Mouse (Mus musculus): ENCODE results near the gene 4930438A08Rik. TPM values are rescaled to one million over a fixed set of nuclear protein-coding genes. Genes with fewer than 3 reads are reported as not detected.

4930438A08Rik gene
- polyA plus RNA-seq, 1 experiment = 0.67 TPM

DNA sequence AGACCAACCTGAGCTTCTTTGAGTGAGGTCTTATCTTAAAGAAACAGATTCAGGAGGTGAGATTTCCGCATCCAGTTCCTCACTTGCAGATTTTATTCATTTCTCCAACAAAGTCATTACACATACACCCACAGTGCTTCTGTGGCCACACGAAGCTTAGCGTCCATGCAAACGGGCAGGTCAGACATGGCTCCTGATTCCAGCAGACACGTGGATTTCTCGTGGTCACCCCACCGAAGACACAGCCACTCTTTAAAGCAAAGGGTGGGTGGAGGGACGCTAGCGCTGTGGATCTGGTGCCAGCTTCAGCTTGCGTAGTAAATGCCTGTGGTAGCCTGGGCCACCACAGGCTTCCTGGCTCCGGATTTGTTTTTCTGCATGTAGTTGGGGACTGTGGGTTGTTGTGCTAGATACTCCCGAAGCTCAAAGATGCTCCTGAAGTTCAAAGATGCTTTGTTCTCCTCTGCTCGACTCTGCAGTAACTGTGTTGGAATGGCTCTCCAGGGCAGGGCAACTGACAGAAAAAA, 7.4 kb downstream of the 4930438A08Rik start:
- peaks cover 27% of the 10 kb centered on the region for H3K27me3 ChIP-seq (ENCODE audit: control insufficient read depth, insufficient read depth, insufficient read length)
- TF ChIP-seq TCF12 (IDR thresholded peaks at IDR 0.05; ENCODE audit: insufficient read depth, poor library complexity, severe bottlenecking) (no peak), USF1 (IDR thresholded peaks at IDR 0.05; ENCODE audit: low read depth) (no peak), MAX (IDR thresholded peaks at IDR 0.05; ENCODE audit: low read depth) (no peak), MYOD1 (IDR thresholded peaks at IDR 0.05; ENCODE audit: control insufficient read depth in 1 of 3, insufficient read length in 2 of 3, low read depth in 2 of 3) (no peak), SRF (IDR thresholded peaks at IDR 0.05; ENCODE audit: control insufficient read depth, insufficient read length, low read depth) (no peak), CEBPB (IDR thresholded peaks at IDR 0.05; ENCODE audit: insufficient read depth, poor library complexity, severe bottlenecking) (no peak), MYOG (IDR thresholded peaks at IDR 0.05; ENCODE audit: control insufficient read depth in 1 of 3, insufficient read depth in 1 of 3, insufficient read length in 2 of 3, low read depth in 2 of 3) (no peak), TCF3 (IDR thresholded peaks at IDR 0.05; ENCODE audit: insufficient read length, low read depth) (no peak), POLR2A (IDR thresholded peaks at IDR 0.05; ENCODE audit: insufficient read length, low read depth) (no peak), POLR2AphosphoS2 (IDR thresholded peaks at IDR 0.05; ENCODE audit: insufficient read length, low read depth) (no peak), E2F4 (IDR thresholded peaks at IDR 0.05; ENCODE audit: insufficient read depth) (no peak), REST (IDR thresholded peaks at IDR 0.05; ENCODE audit: insufficient read depth, insufficient read length) (no peak)
- no peaks in the 10 kb centered on the region for H3K79me2 ChIP-seq (ENCODE audit: control insufficient read depth, insufficient read depth)
- H3K4me2 ChIP-seq (ENCODE audit: low read depth) = no peak overlapping the region
- H3K36me3 ChIP-seq (ENCODE audit: control insufficient read depth, insufficient read depth) = no peaks in the 10 kb centered on the region
- H3ac ChIP-seq (ENCODE audit: control insufficient read depth, insufficient read length) = no peak overlapping the region
- H3K4me3 ChIP-seq = no peak overlapping the region

- TF ChIP-seq TCF3 (IDR thresholded peaks at IDR 0.05; ENCODE audit: insufficient read length, low read depth) (no peak), TCF12 (IDR thresholded peaks at IDR 0.05; ENCODE audit: insufficient read depth, poor library complexity, severe bottlenecking) (no peak), MYOG (IDR thresholded peaks at IDR 0.05; ENCODE audit: control insufficient read depth in 1 of 3, insufficient read depth in 1 of 3, insufficient read length in 2 of 3, low read depth in 2 of 3) (no peak), POLR2A (IDR thresholded peaks at IDR 0.05; ENCODE audit: insufficient read length, low read depth) (no peak), CEBPB (IDR thresholded peaks at IDR 0.05; ENCODE audit: insufficient read depth, poor library complexity, severe bottlenecking) (no peak), E2F4 (IDR thresholded peaks at IDR 0.05; ENCODE audit: insufficient read depth) (no peak), USF1 (IDR thresholded peaks at IDR 0.05; ENCODE audit: low read depth) (no peak), MYOD1 (IDR thresholded peaks at IDR 0.05; ENCODE audit: control insufficient read depth in 1 of 3, insufficient read length in 2 of 3, low read depth in 2 of 3) (no peak), POLR2AphosphoS2 (IDR thresholded peaks at IDR 0.05; ENCODE audit: insufficient read length, low read depth) (no peak), SRF (IDR thresholded peaks at IDR 0.05; ENCODE audit: control insufficient read depth, insufficient read length, low read depth) (no peak), MAX (IDR thresholded peaks at IDR 0.05; ENCODE audit: low read depth) (no peak), REST (IDR thresholded peaks at IDR 0.05; ENCODE audit: insufficient read depth, insufficient read length) (no peak)
- Histone ChIP-seq H3ac (ENCODE audit: control insufficient read depth, insufficient read length) (no peak overlapping the region), H3K4me3 (no peak overlapping the region), H3K27me3 (ENCODE audit: control insufficient read depth, insufficient read depth, insufficient read length) (peaks cover 32% of the 10 kb centered on the region), H3K36me3 (ENCODE audit: control insufficient read depth, insufficient read depth) (no peaks in the 10 kb centered on the region), H3K4me2 (ENCODE audit: low read depth) (no peak overlapping the region), H3K79me2 (ENCODE audit: control insufficient read depth, insufficient read depth) (no peaks in the 10 kb centered on the region)
Observed at GRCm38 (mm10) chr11:58282518-58282917, 7.9 kb downstream of the 4930438A08Rik start.

DNA sequence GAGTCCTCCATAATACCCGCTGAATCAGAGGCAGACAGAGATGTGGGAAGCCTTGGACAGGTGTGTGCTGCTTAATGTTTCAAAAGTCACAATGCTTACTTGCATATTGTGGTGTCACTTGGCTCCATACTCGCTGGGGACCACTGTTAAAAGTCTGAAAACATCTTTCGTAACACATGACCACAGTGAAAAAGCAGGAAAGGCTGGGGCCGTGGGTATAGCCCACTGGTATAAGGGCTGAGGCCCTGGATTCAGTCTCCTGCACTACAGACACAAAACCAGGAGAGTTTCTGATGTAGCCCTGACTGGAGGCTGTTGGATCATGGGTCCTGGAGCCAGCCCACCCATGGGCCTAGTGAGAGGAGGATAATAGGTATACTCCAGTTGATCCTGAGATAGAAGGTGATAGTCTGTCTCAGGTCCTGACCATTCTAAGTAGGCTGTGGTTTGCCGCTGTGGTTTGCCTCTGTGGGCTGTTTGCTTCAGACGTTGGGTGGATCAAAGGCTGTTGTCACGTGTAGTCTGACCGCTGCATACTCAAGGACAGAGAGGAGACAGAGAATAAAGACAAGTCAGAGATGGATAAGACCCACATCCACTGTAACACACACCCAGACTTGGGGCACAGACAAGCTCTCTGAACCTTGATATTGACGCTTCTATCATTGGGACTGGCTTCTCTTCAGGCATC, 15.5 kb downstream of the 4930438A08Rik start:
- no peak overlapping the region for H3K4me3 ChIP-seq
- TF ChIP-seq USF1 (IDR thresholded peaks at IDR 0.05; ENCODE audit: low read depth) (no peak), MAX (IDR thresholded peaks at IDR 0.05; ENCODE audit: low read depth) (no peak), SRF (IDR thresholded peaks at IDR 0.05; ENCODE audit: control insufficient read depth, insufficient read length, low read depth) (no peak)
- peaks cover 19% of the 10 kb centered on the region for H3K27me3 ChIP-seq (ENCODE audit: control insufficient read depth, insufficient read depth, insufficient read length)

DNA sequence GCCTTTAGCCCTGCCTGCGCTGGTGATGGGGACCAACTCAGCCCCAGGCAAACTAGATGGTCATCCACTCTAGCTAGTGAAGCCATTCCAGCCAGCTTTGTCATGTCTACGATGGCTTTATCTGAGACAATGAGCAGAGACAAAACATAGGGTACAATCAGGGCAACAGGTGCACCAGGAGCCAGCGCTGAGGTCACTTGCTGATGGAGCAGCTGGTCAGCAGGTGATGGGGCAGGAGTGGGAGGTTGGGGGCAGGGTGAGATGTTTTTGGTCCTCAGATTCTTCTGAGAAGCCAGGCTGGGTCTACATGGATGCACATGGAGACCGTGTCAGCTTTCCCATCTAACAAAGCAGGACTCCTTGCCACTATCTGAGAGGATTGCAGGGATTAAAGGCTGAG, 16.2 kb downstream of the 4930438A08Rik start:
- H3K36me3 ChIP-seq (ENCODE audit: control insufficient read depth, insufficient read depth) = no peaks in the 10 kb centered on the region
- H3K4me2 ChIP-seq (ENCODE audit: low read depth) = no peak overlapping the region
- no peak overlapping the region for H3K4me3 ChIP-seq
- H3K79me2 ChIP-seq (ENCODE audit: control insufficient read depth, insufficient read depth) = no peaks in the 10 kb centered on the region
- H3ac ChIP-seq (ENCODE audit: control insufficient read depth, insufficient read length) = no peak overlapping the region
- TF ChIP-seq POLR2A (IDR thresholded peaks at IDR 0.05; ENCODE audit: insufficient read length, low read depth) = no peak
- peak; percentile 78 for TF ChIP-seq TCF12 (IDR thresholded peaks at IDR 0.05; ENCODE audit: insufficient read depth, poor library complexity, severe bottlenecking)
- peak; percentile 85 for TF ChIP-seq TCF3 (IDR thresholded peaks at IDR 0.05; ENCODE audit: insufficient read length, low read depth)
- no peak for TF ChIP-seq SRF (IDR thresholded peaks at IDR 0.05; ENCODE audit: control insufficient read depth, insufficient read length, low read depth)
- peak in 2 of 3 experiments; percentile 82 to 91 for TF ChIP-seq MYOG (IDR thresholded peaks at IDR 0.05; ENCODE audit: control insufficient read depth in 1 of 3, insufficient read depth in 1 of 3, insufficient read length in 2 of 3, low read depth in 2 of 3)
- TF ChIP-seq REST (IDR thresholded peaks at IDR 0.05; ENCODE audit: insufficient read depth, insufficient read length) = no peak
- TF ChIP-seq MYOD1 (IDR thresholded peaks at IDR 0.05; ENCODE audit: control insufficient read depth in 1 of 3, insufficient read length in 2 of 3, low read depth in 2 of 3) = peak in 2 of 3 experiments; percentile 90 to 99
- H3K27me3 ChIP-seq (ENCODE audit: control insufficient read depth, insufficient read depth, insufficient read length) = peaks cover 19% of the 10 kb centered on the region

More for the DNA sequence above, 15.5 kb downstream of the 4930438A08Rik start:
- Histone ChIP-seq H3K36me3 (ENCODE audit: control insufficient read depth, insufficient read depth) (no peaks in the 10 kb centered on the region), H3K79me2 (ENCODE audit: control insufficient read depth, insufficient read depth) (no peaks in the 10 kb centered on the region), H3K4me2 (ENCODE audit: low read depth) (no peak overlapping the region), H3ac (ENCODE audit: control insufficient read depth, insufficient read length) (no peak overlapping the region)

DNA sequence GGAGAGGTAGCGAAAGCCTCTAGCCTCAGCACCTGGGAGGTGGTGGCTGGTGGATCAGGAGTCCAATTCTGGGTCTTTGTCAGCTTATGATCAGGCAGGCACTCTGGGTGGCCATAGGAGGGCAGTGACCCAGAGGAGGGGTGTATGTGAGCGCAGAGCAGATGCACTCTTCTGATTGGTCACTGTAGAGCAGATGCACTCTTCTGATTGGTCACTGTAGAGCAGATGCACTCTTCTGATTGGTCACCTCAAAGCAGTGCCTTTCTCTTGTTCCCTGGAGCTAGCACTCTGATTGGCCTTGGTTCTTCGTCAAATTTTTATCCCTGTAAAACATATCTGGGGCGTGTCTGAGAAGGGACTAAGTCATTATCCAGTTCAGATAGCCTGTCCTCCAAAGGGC, 18.2 kb downstream of the 4930438A08Rik start:
- Histone ChIP-seq H3K4me2 (ENCODE audit: low read depth) (no peak overlapping the region), H3K4me3 (no peak overlapping the region), H3K27me3 (ENCODE audit: control insufficient read depth, insufficient read depth, insufficient read length) (no peaks in the 10 kb centered on the region), H3K79me2 (ENCODE audit: control insufficient read depth, insufficient read depth) (no peaks in the 10 kb centered on the region), H3ac (ENCODE audit: control insufficient read depth, insufficient read length) (no peak overlapping the region), H3K36me3 (ENCODE audit: control insufficient read depth, insufficient read depth) (no peaks in the 10 kb centered on the region)
- TF ChIP-seq POLR2A (IDR thresholded peaks at IDR 0.05; ENCODE audit: insufficient read length, low read depth) (no peak), SRF (IDR thresholded peaks at IDR 0.05; ENCODE audit: control insufficient read depth, insufficient read length, low read depth) (no peak), TCF12 (IDR thresholded peaks at IDR 0.05; ENCODE audit: insufficient read depth, poor library complexity, severe bottlenecking) (no peak), MYOG (IDR thresholded peaks at IDR 0.05; ENCODE audit: control insufficient read depth in 1 of 3, insufficient read depth in 1 of 3, insufficient read length in 2 of 3, low read depth in 2 of 3) (no peak), MYOD1 (IDR thresholded peaks at IDR 0.05; ENCODE audit: control insufficient read depth in 1 of 3, insufficient read length in 2 of 3, low read depth in 2 of 3) (no peak), REST (IDR thresholded peaks at IDR 0.05; ENCODE audit: insufficient read depth, insufficient read length) (no peak)

Data from myocyte (in vitro differentiated cells).